Mouse (Mus musculus) intestine, embryonic 16.5 days (tissue): ENCODE measurements around the gene Naglu. TPM values are rescaled to one million over a fixed set of nuclear protein-coding genes. Genes with fewer than 3 reads are reported as not detected.
A peak's percentile ranks its signal among the peaks of the same experiment; 100 is the strongest.
"Not testable (repeated sequence)": the region's sequence is repeated elsewhere in the genome, so short reads cannot be mapped to it uniquely, and the experiment has no call there.

ENCODE experiments used
- ATAC-seq: fragments of 200-750 bp; cut with Nextera tagmentation; 2 replicates; pipeline ENCODE4 v1.8.0; 2017; ENCODE audit warnings: moderate TSS enrichment, moderate library complexity
- H3K27ac ChIP-seq: fragments of 300-500 bp; sonication (generic); 2 replicates; pipeline ENCODE4 v1.5.1; 2014; ENCODE audit warnings: mild to moderate bottlenecking, low read length
- H3K27me3 ChIP-seq: fragments of 300-500 bp; sonication (generic); replicated peaks from 2 replicates; pipeline ENCODE4 v1.6.1; 2014; ENCODE audit warnings: low read length, control low read depth, mixed read lengths; ENCODE audit not compliant: control insufficient read depth, insufficient read depth
- H3K36me3 ChIP-seq: fragments of 300-500 bp; sonication (generic); 2 replicates; pipeline ENCODE4 v1.6.1; 2014; ENCODE audit warnings: low read length, control low read depth; ENCODE audit not compliant: control insufficient read depth, insufficient read depth
- H3K4me1 ChIP-seq: fragments of 300-500 bp; sonication (generic); 2 replicates; pipeline ENCODE4 v1.6.1; 2014; ENCODE audit warnings: low read length, control low read depth, mixed read lengths; ENCODE audit not compliant: control insufficient read depth, insufficient read depth
- H3K4me2 ChIP-seq: fragments of 300-500 bp; sonication (generic); 2 replicates; pipeline ENCODE4 v1.6.1; 2014; ENCODE audit warnings: low read depth, low read length, control low read depth
- H3K4me3 ChIP-seq: fragments of 300-500 bp; sonication (generic); 2 replicates; pipeline ENCODE4 v1.5.1; 2014; ENCODE audit warnings: mild to moderate bottlenecking, low read length
- H3K9ac ChIP-seq: fragments of 300-500 bp; sonication (generic); 2 replicates; pipeline ENCODE4 v1.6.1; 2014; ENCODE audit warnings: low read depth, low read length
- H3K9me3 ChIP-seq: fragments of 300-500 bp; sonication (generic); 2 replicates; pipeline ENCODE4 v1.6.1; 2016; ENCODE audit warnings: low read length, control low read depth; ENCODE audit not compliant: control insufficient read depth
- WGBS: fragments of 180-500 bp; shearing (Covaris S2); extraction: QIAGEN DNeasy Blood & Tissue Kit; methylation state at CpG from one replicate; pipeline ENCODE4 v1.1.7; 2014; 5-methylcytosine and 5-hydroxymethylcytosine counted together
- microRNA-seq: library from miRNA; unstranded; fragments of <30 nt; microRNA quantifications from one replicate; pipeline ENCODE4, GENCODE M21; 2016
- polyA plus RNA-seq: library from polyadenylated mRNA; unstranded; fragments of >200 nt; fragmentation: Nextera tagmentation; extraction: Ambion mirVana; gene quantifications from 2 replicates; pipeline ENCODE4 v1.2.1, GENCODE M21; 2015

The Naglu gene
- polyA plus RNA-seq, 1 experiment from 2014 or later = 14.7 TPM

DNA sequence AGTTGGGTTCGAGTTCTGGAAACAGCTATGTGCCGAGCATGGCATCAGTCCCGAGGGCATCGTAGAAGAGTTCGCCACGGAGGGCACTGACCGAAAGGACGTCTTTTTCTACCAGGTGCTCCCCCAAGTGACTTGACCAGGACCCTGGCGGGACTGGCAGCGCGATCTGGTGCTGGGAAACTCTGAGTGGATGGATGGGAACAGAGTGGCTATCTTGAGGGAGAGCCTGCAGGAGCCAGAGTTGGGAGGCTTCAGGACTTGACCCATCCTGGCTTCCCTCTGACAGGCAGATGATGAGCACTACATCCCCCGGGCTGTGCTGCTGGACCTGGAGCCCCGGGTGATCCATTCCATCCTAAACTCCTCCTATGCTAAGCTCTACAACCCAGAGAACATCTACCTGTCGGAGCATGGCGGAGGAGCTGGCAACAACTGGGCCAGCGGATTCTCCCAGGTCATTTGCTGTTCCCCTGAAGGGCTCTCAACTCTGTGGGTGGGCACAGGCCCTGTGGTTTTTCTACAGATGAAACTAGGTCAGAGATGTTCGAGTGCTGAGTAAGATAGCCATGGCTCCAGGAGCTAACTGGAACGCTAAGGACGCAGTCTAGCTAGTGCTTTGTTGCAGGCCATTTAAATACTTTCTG lies 50.9 kb downstream of the Naglu start:
- Histone ChIP-seq H3K4me2 (peak overlapping the region; percentile 98), H3K36me3 (0 out of 2 replicates have a peak, but pooled peaks cover 3% of the 10 kb centered on the region), H3K9me3 (no peaks in the 10 kb centered on the region), H3K9ac (peak overlapping the region; percentile 83), H3K27me3 (no peaks in the 10 kb centered on the region), H3K4me3 (peak overlapping the region; percentile 92), H3K4me1 (peaks cover 21% of the 10 kb centered on the region), H3K27ac (peak overlapping the region; percentile 87)
- no peak for ATAC-seq
- WGBS = 20% methylated on average over 19 of the region's 19 CpGs

- not testable (repeated sequence) for H3K4me2 ChIP-seq, H3K27ac ChIP-seq, H3K9ac ChIP-seq, H3K9me3 ChIP-seq, H3K36me3 ChIP-seq, H3K4me3 ChIP-seq, ATAC-seq, H3K27me3 ChIP-seq
- peaks cover 10% of the 10 kb centered on the region for H3K4me1 ChIP-seq
- 93% methylated on average over 8 of the region's 8 CpGs for WGBS
Observed at GRCm38 (mm10) chr11:101124494-101124893, 54.7 kb downstream of the Naglu start.

- H3K4me2 ChIP-seq, ATAC-seq, H3K36me3 ChIP-seq, H3K9ac ChIP-seq, H3K9me3 ChIP-seq, H3K27ac ChIP-seq, H3K27me3 ChIP-seq, H3K4me3 ChIP-seq: not testable (repeated sequence)
- H3K4me1 ChIP-seq = peaks cover 11% of the 10 kb centered on the region
- 94% methylated on average over 7 of the region's 9 CpGs for WGBS
Observed at GRCm38 (mm10) chr11:101125008-101125407, 55.2 kb downstream of the Naglu start.

- no peak overlapping the region for H3K9ac ChIP-seq
- ATAC-seq = no peak
Observed at GRCm38 (mm10) chr11:101127075-101127474, 57.3 kb downstream of the Naglu start.

More at GRCm38 (mm10) chr11:101127075-101127474, 57.3 kb downstream of the Naglu start:
- Histone ChIP-seq H3K36me3 (peaks cover 7% of the 10 kb centered on the region; the same call in 1 of the 2 replicates), H3K9me3 (no peaks in the 10 kb centered on the region; the same call in 1 of the 2 replicates), H3K4me3 (no peak overlapping the region), H3K27ac (no peak overlapping the region), H3K4me2 (no peak overlapping the region), H3K4me1 (peaks cover 3% of the 10 kb centered on the region; the same call in 1 of the 2 replicates), H3K27me3 (no peaks in the 10 kb centered on the region)
- WGBS = 86% methylated on average over 1 of the region's 1 CpGs

Small RNA genes within 50 kb of the gene (microRNA-seq; reads per million reads assigned to microRNA genes)
- 1.1 reads per million for gene Mir6928

Other genes starting within 250 kb of the Naglu start
- gene Stat5b, start 219.3 kb upstream of the Naglu start, polyA plus RNA-seq = 20.5 and 22.8 TPM in 2 replicates
- 5.8 and 6.2 TPM in 2 replicates for gene Stat5a, start 210.7 kb upstream of the Naglu start, polyA plus RNA-seq
- 48.9 and 53.2 TPM in 2 replicates for gene Stat3, start 130.5 kb upstream of the Naglu start, polyA plus RNA-seq
- gene Cavin1, start 99.1 kb upstream of the Naglu start, polyA plus RNA-seq = 214 and 221 TPM in 2 replicates
- 38.8 and 43.3 TPM in 2 replicates for gene Atp6v0a1, start 60.6 kb upstream of the Naglu start, polyA plus RNA-seq
- gene Hsd17b1, start 8.4 kb downstream of the Naglu start, polyA plus RNA-seq = 0.10 and 0.16 TPM in 2 replicates
- gene Coasy, start 12.6 kb downstream of the Naglu start, polyA plus RNA-seq = 44.4 and 47.1 TPM in 2 replicates
- gene Mlx, start 17.3 kb downstream of the Naglu start, polyA plus RNA-seq = 78.6 and 87.5 TPM in 2 replicates
- 15.0 and 18.1 TPM in 2 replicates for gene Psmc3ip, start 25.4 kb downstream of the Naglu start, polyA plus RNA-seq
- 12.6 and 13.2 TPM in 2 replicates for gene Retreg3, start 49.9 kb downstream of the Naglu start, polyA plus RNA-seq
- 51.0 and 56.3 TPM in 2 replicates for gene Tubg1, start 49.9 kb downstream of the Naglu start, polyA plus RNA-seq
- gene Tubg2, start 85.9 kb downstream of the Naglu start, polyA plus RNA-seq = 3.9 and 4.2 TPM in 2 replicates
- gene Cntnap1, start 100.5 kb downstream of the Naglu start, polyA plus RNA-seq = 0.86 and 0.87 TPM in 2 replicates
- 9.2 and 10.1 TPM in 2 replicates for gene Plekhh3, start 101.3 kb downstream of the Naglu start, polyA plus RNA-seq
- 0.20 and 0.29 TPM in 2 replicates for gene Ccr10, start 105.4 kb downstream of the Naglu start, polyA plus RNA-seq
- 16.2 and 18.8 TPM in 2 replicates for gene Ezh1, start 156.5 kb downstream of the Naglu start, polyA plus RNA-seq
- 87.8 and 95.1 TPM in 2 replicates for gene Ramp2, start 176.0 kb downstream of the Naglu start, polyA plus RNA-seq
- 152 and 155 TPM in 2 replicates for gene Vps25, start 183.7 kb downstream of the Naglu start, polyA plus RNA-seq
- 10.2 and 10.8 TPM in 2 replicates for gene Wnk4, start 190.6 kb downstream of the Naglu start, polyA plus RNA-seq
- gene Cntd1, start 209.0 kb downstream of the Naglu start, polyA plus RNA-seq = 0.84 and 1.0 TPM in 2 replicates
- gene Coa3, start 209.1 kb downstream of the Naglu start, polyA plus RNA-seq = 258 and 278 TPM in 2 replicates
- gene Becn1, start 232.3 kb downstream of the Naglu start, polyA plus RNA-seq = 136 and 145 TPM in 2 replicates
- 119 and 125 TPM in 2 replicates for gene Psme3, start 246.2 kb downstream of the Naglu start, polyA plus RNA-seq